Mouse (Mus musculus) midbrain, embryonic 16.5 days (tissue): Measurements from ENCODE around the gene Rapgef4. TPM values are rescaled to one million over a fixed set of nuclear protein-coding genes. Genes with fewer than 3 reads are reported as not detected.
"Not testable (repeated sequence)": the region's sequence is repeated elsewhere in the genome, so short reads cannot be mapped to it uniquely, and the experiment has no call there.

Experiments used
- ATAC-seq: fragments of 200-750 bp; cut with Nextera tagmentation; 2 replicates; pipeline ENCODE4 v1.8.0; 2017; ENCODE audit warnings: moderate TSS enrichment
- H3K27ac ChIP-seq: fragments of 300-500 bp; sonication (generic); 2 replicates; pipeline ENCODE4 v1.5.1; 2014; ENCODE audit warnings: mild to moderate bottlenecking, low read length, mixed read lengths
- H3K27me3 ChIP-seq: fragments of 300-500 bp; sonication (generic); 2 replicates; pipeline ENCODE4 v1.6.1; 2014; ENCODE audit warnings: low read depth, low read length, mixed read lengths; ENCODE audit not compliant: control insufficient read depth, insufficient read depth
- H3K36me3 ChIP-seq: fragments of 300-500 bp; sonication (generic); 2 replicates; pipeline ENCODE4 v1.6.1; 2014; ENCODE audit warnings: mild to moderate bottlenecking, low read length, moderate library complexity, mixed read lengths; ENCODE audit not compliant: control insufficient read depth, insufficient read depth
- H3K4me1 ChIP-seq: fragments of 300-500 bp; sonication (generic); 2 replicates; pipeline ENCODE4 v1.6.1; 2014; ENCODE audit warnings: mild to moderate bottlenecking, low read length, mixed read lengths; ENCODE audit not compliant: control insufficient read depth, insufficient read depth
- H3K4me2 ChIP-seq: fragments of 300-500 bp; sonication (generic); 2 replicates; pipeline ENCODE4 v1.6.1; 2014; ENCODE audit warnings: mild to moderate bottlenecking, low read length, mixed read lengths
- H3K4me3 ChIP-seq: fragments of 300-500 bp; sonication (generic); 2 replicates; pipeline ENCODE4 v1.5.1; 2014; ENCODE audit warnings: low read depth, mild to moderate bottlenecking, low read length, moderate library complexity, mixed read lengths
- H3K9ac ChIP-seq: fragments of 300-500 bp; sonication (generic); 2 replicates; pipeline ENCODE4 v1.6.1; 2014; ENCODE audit warnings: low read depth, low read length, mixed read lengths
- H3K9me3 ChIP-seq: fragments of 300-500 bp; sonication (generic); replicated peaks from 2 replicates; pipeline ENCODE4 v1.6.1; 2014; ENCODE audit warnings: mild to moderate bottlenecking, low read length, mixed read lengths; ENCODE audit not compliant: control insufficient read depth, poor library complexity, severe bottlenecking
- WGBS: fragments of 180-500 bp; shearing (Covaris S2); extraction: QIAGEN DNeasy Blood & Tissue Kit; methylation state at CpG from one replicate; pipeline ENCODE4 v1.1.7; 2014; 5-methylcytosine and 5-hydroxymethylcytosine counted together
- polyA plus RNA-seq: library from polyadenylated mRNA; unstranded; fragments of >200 nt; fragmentation: Nextera tagmentation; extraction: Ambion mirVana; gene quantifications from 2 replicates; pipeline ENCODE4 v1.2.1, GENCODE M21; 2015

Rapgef4 gene
- polyA plus RNA-seq, 1 experiment from 2014 or later = 40.2 TPM

GRCm38 (mm10) chr2:72136486-72137264, 155.6 kb downstream of the Rapgef4 start:
- H3K27me3 ChIP-seq = no peaks in the 10 kb centered on the region
- peak overlapping the region; percentile 50; the same call in 1 of the 2 replicates for H3K27ac ChIP-seq

GRCm38 (mm10) chr2:72139863-72140845, 159.1 kb downstream of the Rapgef4 start:
- Histone ChIP-seq H3K27me3 (no peaks in the 10 kb centered on the region), H3K9ac (no peak overlapping the region), H3K36me3 (no peaks in the 10 kb centered on the region), H3K9me3 (no peaks in the 10 kb centered on the region), H3K27ac (no peak overlapping the region), H3K4me3 (no peak overlapping the region), H3K4me1 (no peaks in the 10 kb centered on the region), H3K4me2 (no peak overlapping the region)
- WGBS = 86% methylated on average over 14 of the region's 14 CpGs
- no peak for ATAC-seq

More at GRCm38 (mm10) chr2:72136486-72137264, 155.6 kb downstream of the Rapgef4 start:
- H3K9ac ChIP-seq = 0 out of 2 replicates have a peak overlapping the region, but pooled peaks have one; percentile 20
- H3K4me1 ChIP-seq = no peaks in the 10 kb centered on the region
- no peaks in the 10 kb centered on the region for H3K9me3 ChIP-seq
- no peak for ATAC-seq
- no peak overlapping the region for H3K4me3 ChIP-seq
- WGBS = 48% methylated on average over 9 of the region's 9 CpGs
- no peak overlapping the region for H3K4me2 ChIP-seq
- H3K36me3 ChIP-seq = no peaks in the 10 kb centered on the region

DNA sequence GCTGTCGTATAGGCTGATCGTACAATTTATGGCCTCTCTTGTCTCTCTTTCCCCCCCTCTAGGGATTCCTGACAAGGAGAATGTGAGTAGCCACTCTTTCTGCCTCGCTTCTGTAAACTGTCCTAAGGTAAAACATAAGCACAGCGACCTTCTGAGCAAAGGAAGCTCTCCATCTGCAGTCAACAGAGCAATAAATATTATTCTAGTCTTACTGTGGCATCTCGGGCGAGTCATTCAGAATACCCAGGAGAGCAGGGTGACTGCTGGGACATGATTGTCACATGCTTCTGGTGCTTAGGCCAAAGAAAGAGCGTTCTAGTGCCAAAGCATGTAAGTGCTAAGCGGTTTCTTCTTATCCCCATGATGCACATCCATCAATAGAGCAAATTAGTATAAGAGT, 160.1 kb downstream of the Rapgef4 start:
- H3K4me1 ChIP-seq = no peaks in the 10 kb centered on the region
- ATAC-seq = no peak
- H3K4me2 ChIP-seq = no peak overlapping the region
- H3K27me3 ChIP-seq = no peaks in the 10 kb centered on the region
- H3K9ac ChIP-seq = no peak overlapping the region
- H3K9me3 ChIP-seq = no peaks in the 10 kb centered on the region
- no peaks in the 10 kb centered on the region for H3K36me3 ChIP-seq
- H3K4me3 ChIP-seq = no peak overlapping the region
- H3K27ac ChIP-seq = no peak overlapping the region
- WGBS = 84% methylated on average over 8 of the region's 8 CpGs

- not testable (repeated sequence) for H3K36me3 ChIP-seq, H3K4me2 ChIP-seq, H3K4me1 ChIP-seq, H3K27ac ChIP-seq, H3K9ac ChIP-seq, H3K4me3 ChIP-seq, H3K9me3 ChIP-seq, ATAC-seq, H3K27me3 ChIP-seq
- WGBS = 91% methylated on average over 4 of the region's 4 CpGs
These were observed 160.7 kb downstream of the Rapgef4 start for GRCm38 (mm10) chr2:72141732-72142131.

GRCm38 (mm10) chr2:72143413-72143812, 162.4 kb downstream of the Rapgef4 start:
- Histone ChIP-seq H3K27me3 (no peaks in the 10 kb centered on the region), H3K9me3 (no peaks in the 10 kb centered on the region), H3K4me1 (no peaks in the 10 kb centered on the region; the same call in 1 of the 2 replicates), H3K4me2 (no peak overlapping the region), H3K4me3 (no peak overlapping the region), H3K9ac (no peak overlapping the region), H3K36me3 (no peaks in the 10 kb centered on the region), H3K27ac (no peak overlapping the region)
- WGBS = 72% methylated on average over 9 of the region's 9 CpGs
- ATAC-seq = no peak

DNA sequence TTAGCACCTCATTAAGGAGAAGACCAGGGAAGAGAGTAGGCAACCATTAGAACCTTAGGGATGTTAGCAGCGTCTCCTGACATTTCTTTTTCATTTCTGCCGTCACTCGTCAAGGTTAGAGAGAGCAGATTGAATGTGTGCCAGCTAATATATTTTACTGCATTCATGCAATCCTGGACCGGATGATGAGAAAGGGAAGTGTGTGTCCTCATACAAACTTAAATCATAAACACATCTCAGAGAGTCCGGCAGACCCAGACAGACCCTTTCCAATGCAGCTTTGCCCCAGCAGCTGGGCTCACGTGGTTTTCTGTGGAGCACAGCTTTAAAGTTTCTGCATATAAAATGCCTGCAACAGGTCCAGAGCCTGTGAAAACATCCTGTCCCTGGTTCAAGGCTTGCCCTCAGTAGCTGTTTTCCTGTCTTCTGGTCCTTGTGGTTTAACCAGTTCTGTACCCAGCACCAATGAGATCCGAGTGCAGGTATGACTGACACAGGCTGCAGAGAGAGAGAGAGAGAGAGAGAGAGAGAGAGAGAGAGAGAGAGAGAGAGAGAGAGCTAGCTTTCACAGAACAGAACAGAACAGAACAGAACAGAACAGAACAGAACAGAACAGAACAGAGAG, 163.6 kb downstream of the Rapgef4 start:
- Histone ChIP-seq H3K36me3 (no peaks in the 10 kb centered on the region), H3K4me3 (no peak overlapping the region), H3K27ac (no peak overlapping the region), H3K27me3 (no peaks in the 10 kb centered on the region), H3K4me1 (peaks cover 3% of the 10 kb centered on the region; the same call in 1 of the 2 replicates), H3K9me3 (no peaks in the 10 kb centered on the region), H3K9ac (no peak overlapping the region), H3K4me2 (no peak overlapping the region)
- WGBS = 72% methylated on average over 7 of the region's 7 CpGs
- ATAC-seq = no peak

DNA sequence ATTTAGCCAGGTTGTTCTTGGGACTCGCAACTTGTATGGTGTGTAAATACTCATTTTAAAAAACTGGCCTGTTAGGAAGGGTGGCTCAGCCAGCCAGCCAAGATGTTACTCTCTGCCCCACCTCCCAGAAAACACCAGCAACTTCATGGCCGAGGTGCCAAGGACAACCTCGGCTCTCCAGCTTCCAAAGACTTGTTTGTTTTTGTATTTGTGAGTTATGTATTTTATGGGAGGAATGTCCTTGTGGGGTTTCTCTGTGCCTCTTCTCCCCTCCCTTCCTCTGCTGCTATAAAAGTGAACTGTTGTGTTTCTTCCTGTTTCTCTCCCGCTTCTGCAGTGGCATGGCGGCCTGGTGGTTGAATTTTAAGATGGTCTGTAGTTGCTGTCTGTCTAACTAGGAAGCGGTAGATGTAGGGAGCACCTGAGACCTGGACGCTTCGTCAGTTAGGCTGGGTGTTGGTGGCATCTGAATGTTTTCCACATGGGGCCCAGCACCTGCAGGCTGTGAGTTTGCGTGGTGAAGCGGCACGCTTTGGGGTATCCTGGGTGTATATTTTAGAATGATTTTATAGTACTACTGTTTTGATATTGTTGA, 164.3 kb downstream of the Rapgef4 start:
- H3K9me3 ChIP-seq = no peaks in the 10 kb centered on the region
- H3K4me2 ChIP-seq = no peak overlapping the region
- ATAC-seq = no peak
- no peak overlapping the region for H3K27ac ChIP-seq
- H3K4me1 ChIP-seq = peaks cover 3% of the 10 kb centered on the region; the same call in 1 of the 2 replicates
- H3K27me3 ChIP-seq = no peaks in the 10 kb centered on the region
- H3K9ac ChIP-seq = no peak overlapping the region
- no peaks in the 10 kb centered on the region for H3K36me3 ChIP-seq
- WGBS = 88% methylated on average over 11 of the region's 11 CpGs
- no peak overlapping the region for H3K4me3 ChIP-seq

- no peak for ATAC-seq
- H3K27ac ChIP-seq = no peak overlapping the region
These were observed 165.0 kb downstream of the Rapgef4 start for GRCm38 (mm10) chr2:72146061-72146460.

More at GRCm38 (mm10) chr2:72146061-72146460, 165.0 kb downstream of the Rapgef4 start:
- H3K36me3 ChIP-seq = no peaks in the 10 kb centered on the region
- H3K9ac ChIP-seq = no peak overlapping the region
- H3K4me1 ChIP-seq = peaks cover 3% of the 10 kb centered on the region; the same call in 1 of the 2 replicates
- H3K4me3 ChIP-seq = no peak overlapping the region
- H3K4me2 ChIP-seq = no peak overlapping the region
- WGBS = 72% methylated on average over 10 of the region's 10 CpGs
- H3K27me3 ChIP-seq = no peaks in the 10 kb centered on the region
- no peaks in the 10 kb centered on the region for H3K9me3 ChIP-seq
